Mouse (Mus musculus) lung, postnatal 0 days (tissue): ENCODE measurements at regions not wholly inside any gene's neighbourhood (a gene's known extent, or its start where the extent isn't known, plus 50 kb on each side); places are given as distances from the start of the nearest gene placed in this dataset.

Experiments used
- CTCF ChIP-seq: IDR thresholded peaks from 2 replicates; pipeline ENCODE4 v1.5.1; 2016; ENCODE audit warnings: antibody characterized with exemption, mild to moderate bottlenecking
- EP300 ChIP-seq: IDR thresholded peaks from 2 replicates; pipeline ENCODE4 v1.6.1; 2016; ENCODE audit warnings: antibody characterized with exemption, mild to moderate bottlenecking, control low read depth

GRCm38 (mm10) chr2:116998822-116999221, 120.3 kb downstream of the Tmco5 start:
- TF ChIP-seq CTCF, result no peak
- TF ChIP-seq EP300, result no peak
